Mouse (Mus musculus) forebrain, embryonic 11.5 days (tissue): Measurements from ENCODE around the gene Ppp2ca. TPM values are rescaled to one million over a fixed set of nuclear protein-coding genes. Genes with fewer than 3 reads are reported as not detected.
A peak's percentile ranks its signal among the peaks of the same experiment; 100 is the strongest.

ENCODE experiments used
- ATAC-seq: fragments of 200-750 bp; cut with Nextera tagmentation; replicated peaks from 2 replicates; pipeline ENCODE4 v1.8.0; 2017; ENCODE audit warnings: moderate TSS enrichment; ENCODE audit not compliant: low FRiP score
- DNase-seq: peaks from one replicate; pipeline ENCODE4 v3.0.0-alpha.2; 2017; ENCODE audit warnings: low spot score
- H3K27ac ChIP-seq: fragments of 300-500 bp; sonication (generic); 2 replicates; pipeline ENCODE4 v1.5.1; 2014; ENCODE audit warnings: low read depth, low read length
- H3K27me3 ChIP-seq: fragments of 300-500 bp; sonication (generic); 2 replicates; pipeline ENCODE4 v1.6.1; 2014; ENCODE audit warnings: mild to moderate bottlenecking, low read length, mixed read lengths; ENCODE audit not compliant: control insufficient read depth, insufficient read depth
- H3K36me3 ChIP-seq: fragments of 300-500 bp; sonication (generic); 2 replicates; pipeline ENCODE4 v1.6.1; 2014; ENCODE audit warnings: mild to moderate bottlenecking, low read length, moderate library complexity, mixed read lengths; ENCODE audit not compliant: control insufficient read depth, insufficient read depth
- H3K4me1 ChIP-seq: fragments of 300-500 bp; sonication (generic); replicated peaks from 2 replicates; pipeline ENCODE4 v1.6.1; 2014; ENCODE audit warnings: low read length, mixed read lengths; ENCODE audit not compliant: control insufficient read depth, insufficient read depth
- H3K4me2 ChIP-seq: fragments of 300-500 bp; sonication (generic); 2 replicates; pipeline ENCODE4 v1.6.1; 2014; ENCODE audit warnings: low read depth, mild to moderate bottlenecking, low read length, moderate library complexity, mixed read lengths; ENCODE audit not compliant: severe bottlenecking
- H3K4me3 ChIP-seq: fragments of 300-500 bp; sonication (generic); 2 replicates; pipeline ENCODE4 v1.5.1; 2014; ENCODE audit warnings: low read depth, low read length
- H3K9ac ChIP-seq: fragments of 300-500 bp; sonication (generic); 2 replicates; pipeline ENCODE4 v1.6.1; 2014; ENCODE audit warnings: low read length
- H3K9me3 ChIP-seq: fragments of 300-500 bp; sonication (generic); 2 replicates; pipeline ENCODE4 v1.6.1; 2016; ENCODE audit warnings: low read length, mixed read lengths; ENCODE audit not compliant: control insufficient read depth
- WGBS: fragments of 180-500 bp; shearing (Covaris S2); extraction: QIAGEN DNeasy Blood & Tissue Kit; methylation state at CpG from one replicate; pipeline ENCODE4 v1.1.7; 2014; 5-methylcytosine and 5-hydroxymethylcytosine counted together
- polyA plus RNA-seq: library from polyadenylated mRNA; unstranded; fragments of >200 nt; fragmentation: Nextera tagmentation; extraction: Ambion mirVana; gene quantifications from 2 replicates; pipeline ENCODE4 v1.2.1, GENCODE M21; 2014

Ppp2ca gene
- polyA plus RNA-seq, 1 experiment from 2014 or later = 122 TPM

DNA sequence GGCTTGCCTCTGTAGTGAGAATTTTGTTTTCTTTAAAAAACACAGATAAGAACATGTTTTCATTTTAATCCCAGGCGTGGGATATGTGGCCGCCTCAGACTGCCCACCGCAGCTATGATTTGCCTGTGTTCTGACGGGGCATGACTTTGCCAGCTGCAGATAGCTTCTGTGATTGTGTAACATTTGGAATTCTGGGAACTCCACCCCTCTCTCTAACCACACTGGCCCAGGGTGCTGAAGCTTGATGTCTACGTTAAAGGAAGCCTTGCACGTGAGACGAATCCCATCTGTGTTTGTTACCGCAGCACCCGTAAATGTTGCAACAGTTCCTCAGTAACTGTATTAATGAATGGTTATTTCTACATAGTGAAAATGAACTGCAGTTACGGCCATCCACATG is 26.7 kb upstream of the Ppp2ca start:
- H3K27me3 ChIP-seq = no peaks in the 10 kb centered on the region
- no peak overlapping the region for H3K4me2 ChIP-seq
- ATAC-seq (no peak), DNase-seq (no peak)
- no peak overlapping the region for H3K27ac ChIP-seq
- no peaks in the 10 kb centered on the region for H3K36me3 ChIP-seq
- H3K4me1 ChIP-seq = no peaks in the 10 kb centered on the region
- 91% methylated on average over 10 of the region's 10 CpGs for WGBS
- H3K9ac ChIP-seq = no peak overlapping the region
- H3K9me3 ChIP-seq = no peaks in the 10 kb centered on the region
- H3K4me3 ChIP-seq = no peak overlapping the region

DNA sequence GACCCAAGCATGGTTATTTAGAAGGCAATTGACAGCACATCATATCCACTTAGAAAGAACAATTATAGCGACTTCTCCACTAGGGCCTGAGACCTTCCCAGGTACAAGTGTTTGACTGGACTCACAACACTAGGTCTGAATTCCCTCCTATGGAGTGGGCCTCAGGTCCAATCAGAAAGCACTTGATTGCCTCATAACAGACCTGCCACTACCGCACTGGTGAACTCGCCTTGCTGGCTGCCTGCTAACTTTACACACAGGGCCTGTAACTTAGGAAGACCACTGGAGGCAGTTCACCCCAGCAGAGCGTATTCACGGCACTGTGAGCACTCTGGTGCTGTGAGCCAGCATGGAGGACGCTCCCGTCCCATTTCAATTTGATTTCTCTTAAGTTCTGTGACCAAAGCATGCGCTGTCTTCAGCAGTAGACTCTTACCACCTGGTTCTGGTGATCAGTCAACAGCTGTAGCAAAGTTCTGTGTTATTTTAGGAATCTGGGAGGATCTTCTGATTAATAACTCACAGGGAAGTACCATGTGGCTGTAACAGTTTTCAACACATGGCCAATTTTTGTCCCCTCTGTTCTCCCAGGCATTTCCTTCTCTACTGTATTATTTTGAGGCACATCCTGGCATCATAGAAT is 24.8 kb upstream of the Ppp2ca start:
- Histone ChIP-seq H3K4me3 (no peak overlapping the region), H3K4me2 (no peak overlapping the region), H3K9me3 (no peaks in the 10 kb centered on the region), H3K9ac (no peak overlapping the region), H3K27me3 (no peaks in the 10 kb centered on the region), H3K36me3 (no peaks in the 10 kb centered on the region), H3K4me1 (no peaks in the 10 kb centered on the region), H3K27ac (no peak overlapping the region)
- ATAC-seq (no peak), DNase-seq (no peak)
- 82% methylated on average over 8 of the region's 8 CpGs for WGBS

DNA sequence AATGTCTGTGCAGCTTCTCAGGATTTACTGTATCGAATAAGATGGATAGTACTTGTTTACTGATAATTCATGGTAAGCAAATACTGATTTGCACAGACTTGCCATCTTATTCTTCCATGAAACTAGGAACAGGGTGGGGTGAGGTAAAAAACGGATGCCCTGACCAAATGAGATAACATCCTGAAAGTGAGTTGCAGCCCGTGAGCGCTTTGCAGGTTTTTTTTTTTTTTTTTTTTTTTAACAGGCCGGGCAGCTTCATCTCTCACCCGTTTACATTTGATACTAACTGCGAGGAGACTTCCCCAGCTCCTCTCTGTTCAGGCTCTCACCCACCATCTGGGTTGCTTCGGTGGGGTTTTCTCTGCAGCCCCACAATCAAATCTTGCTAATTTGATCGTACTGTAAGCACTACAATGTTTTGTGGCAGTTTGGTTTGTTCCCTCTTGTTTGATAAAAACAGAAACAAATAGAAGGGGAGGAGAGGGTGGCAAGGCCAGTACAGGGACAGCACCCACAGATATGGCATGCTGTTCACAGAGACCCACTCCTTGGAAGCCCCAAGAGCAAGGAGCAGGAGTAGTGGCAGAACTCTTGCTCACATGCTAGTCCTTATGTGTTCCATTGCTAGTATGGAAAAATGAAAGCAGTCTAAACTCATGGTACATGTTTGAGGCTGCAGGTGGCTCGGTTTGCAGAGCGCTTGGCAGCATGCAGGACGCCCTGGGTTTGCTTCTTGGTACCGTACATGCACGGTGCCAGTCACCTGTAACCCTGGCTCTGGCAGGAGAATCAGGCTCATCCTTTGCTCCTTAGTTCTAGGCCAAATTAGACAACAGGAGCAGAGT is 23.6 kb upstream of the Ppp2ca start:
- 73% methylated on average over 14 of the region's 14 CpGs for WGBS
- Histone ChIP-seq H3K4me2 (no peak overlapping the region), H3K4me3 (no peak overlapping the region), H3K4me1 (no peaks in the 10 kb centered on the region), H3K36me3 (no peaks in the 10 kb centered on the region), H3K9me3 (no peaks in the 10 kb centered on the region), H3K27me3 (no peaks in the 10 kb centered on the region), H3K27ac (no peak overlapping the region), H3K9ac (no peak overlapping the region)
- DNase-seq (no peak), ATAC-seq (no peak)

DNA sequence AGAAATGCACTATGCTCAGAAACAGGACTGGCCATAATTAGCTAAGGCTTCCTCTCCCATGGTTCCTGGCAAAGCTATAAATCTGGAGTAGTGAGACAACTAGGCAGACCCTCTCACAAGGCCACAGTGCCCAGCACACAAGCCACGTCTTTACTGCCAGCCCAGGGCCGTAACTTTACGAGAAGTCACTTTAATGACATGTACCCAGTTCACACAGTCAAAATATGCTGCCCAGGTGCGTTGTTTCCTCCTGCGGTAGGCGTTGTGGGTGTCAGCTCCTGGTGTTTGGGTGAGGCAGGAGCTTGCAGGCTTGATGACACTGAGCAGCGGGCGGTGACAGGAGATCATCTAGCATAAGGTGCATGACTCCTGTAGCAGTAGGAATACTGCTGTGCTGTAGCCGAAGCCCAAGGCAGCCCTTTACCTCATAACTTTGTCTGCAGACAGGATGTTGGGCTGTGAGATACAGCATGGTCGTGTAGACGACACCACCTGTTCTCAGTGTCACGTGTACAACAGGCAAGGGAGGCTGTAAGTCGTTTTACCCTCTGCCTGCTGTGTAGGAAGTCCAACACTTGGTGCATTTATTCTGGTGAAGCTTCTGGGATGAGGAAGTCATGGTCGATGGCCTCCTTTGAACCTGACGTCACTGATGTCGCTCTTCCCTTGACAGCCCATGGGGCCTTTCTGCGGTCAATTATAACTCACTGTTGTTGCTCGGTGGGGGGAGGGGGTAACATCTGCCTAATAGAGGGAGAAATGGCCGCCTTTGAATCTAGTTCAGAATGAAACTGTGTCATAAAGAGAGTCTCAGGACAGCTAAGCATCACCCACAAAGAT is 22.5 kb upstream of the Ppp2ca start:
- Histone ChIP-seq H3K4me1 (no peaks in the 10 kb centered on the region), H3K9me3 (no peaks in the 10 kb centered on the region), H3K27ac (no peak overlapping the region), H3K27me3 (no peaks in the 10 kb centered on the region), H3K4me2 (no peak overlapping the region), H3K4me3 (no peak overlapping the region), H3K36me3 (no peaks in the 10 kb centered on the region), H3K9ac (no peak overlapping the region)
- ATAC-seq (no peak), DNase-seq (no peak)
- WGBS = 82% methylated on average over 19 of the region's 19 CpGs

DNA sequence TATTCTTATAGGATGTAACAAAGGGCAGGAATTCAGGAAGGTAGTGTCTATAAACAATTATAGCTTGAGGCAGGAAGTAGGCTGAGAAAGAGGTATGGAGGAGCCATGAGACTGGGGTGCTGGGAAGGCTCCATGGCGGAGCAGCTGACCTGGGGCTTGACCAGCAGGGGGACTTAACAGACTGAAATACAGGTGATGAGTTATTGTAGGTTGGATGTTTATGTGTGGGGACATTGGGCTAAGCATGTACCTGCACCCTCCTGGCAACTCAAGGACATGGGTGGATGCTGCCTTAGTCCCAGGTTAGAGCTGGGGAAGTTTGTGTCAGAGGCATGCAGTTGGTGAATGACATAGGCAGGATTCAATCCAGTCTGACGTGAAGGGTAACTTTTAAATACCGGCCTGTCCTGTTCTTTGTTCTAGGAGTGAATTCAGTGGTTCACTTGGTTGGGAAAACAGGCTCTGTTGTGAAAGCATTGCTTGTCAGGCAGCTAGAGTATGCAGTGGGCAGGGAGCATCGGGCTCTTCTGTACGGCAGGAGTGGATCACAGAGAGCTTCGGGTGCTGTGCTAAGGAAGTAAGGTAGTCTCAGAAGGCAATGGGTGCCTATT is 21.6 kb upstream of the Ppp2ca start:
- no peak overlapping the region for H3K4me3 ChIP-seq
- WGBS = 85% methylated on average over 6 of the region's 6 CpGs
- no peaks in the 10 kb centered on the region for H3K27me3 ChIP-seq
- H3K4me2 ChIP-seq = no peak overlapping the region
- DNase-seq (no peak), ATAC-seq (no peak)
- no peaks in the 10 kb centered on the region for H3K4me1 ChIP-seq
- no peaks in the 10 kb centered on the region for H3K9me3 ChIP-seq
- H3K9ac ChIP-seq = no peak overlapping the region
- H3K36me3 ChIP-seq = no peaks in the 10 kb centered on the region
- H3K27ac ChIP-seq = no peak overlapping the region

DNA sequence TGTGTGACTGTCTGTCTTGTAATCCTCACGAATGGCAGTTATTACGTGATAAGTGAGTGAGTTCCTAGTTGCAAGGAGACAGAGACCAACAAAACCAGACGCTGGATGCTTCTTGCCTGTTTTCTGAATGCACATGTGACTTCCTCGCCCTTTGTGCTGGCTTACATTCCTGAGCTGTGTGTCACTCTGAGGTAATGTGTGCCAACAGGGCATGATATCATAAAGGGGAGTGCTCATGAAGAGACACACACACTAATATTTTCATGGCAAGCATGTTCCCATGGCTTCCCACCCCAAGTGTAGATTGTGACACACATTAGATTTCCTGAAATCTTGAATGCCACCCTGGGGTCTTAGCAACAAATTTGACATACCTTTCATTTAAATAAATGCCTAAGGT is 20.5 kb upstream of the Ppp2ca start:
- Histone ChIP-seq H3K27ac (no peak overlapping the region), H3K27me3 (no peaks in the 10 kb centered on the region), H3K4me3 (no peak overlapping the region), H3K4me1 (no peaks in the 10 kb centered on the region), H3K9me3 (no peaks in the 10 kb centered on the region), H3K4me2 (no peak overlapping the region), H3K36me3 (no peaks in the 10 kb centered on the region), H3K9ac (no peak overlapping the region)
- DNase-seq (no peak), ATAC-seq (no peak)
- WGBS = 89% methylated on average over 4 of the region's 4 CpGs

DNA sequence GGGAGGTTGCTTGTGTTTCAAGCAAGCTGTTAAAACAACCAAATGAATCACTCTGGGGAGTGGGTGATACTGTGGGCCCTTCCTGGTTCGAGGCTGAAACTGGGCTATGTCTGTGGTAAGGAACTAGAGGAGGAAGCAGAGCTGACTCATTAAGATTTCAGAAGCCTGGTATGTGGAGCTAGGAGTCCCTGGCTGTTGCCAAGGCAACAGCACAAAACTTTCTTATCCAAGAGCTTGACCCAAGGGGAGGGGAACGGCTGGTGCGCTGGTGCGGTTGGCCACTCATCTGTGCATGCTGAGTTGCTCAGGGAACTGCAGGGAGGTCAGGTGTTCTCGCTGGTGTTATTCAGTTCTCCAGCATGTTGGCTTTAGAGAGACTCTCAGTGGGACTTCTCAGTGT is 18.5 kb upstream of the Ppp2ca start:
- WGBS = 12% methylated on average over 5 of the region's 5 CpGs
- no peaks in the 10 kb centered on the region for H3K4me1 ChIP-seq
- H3K27ac ChIP-seq = no peak overlapping the region
- H3K9ac ChIP-seq = no peak overlapping the region
- no peaks in the 10 kb centered on the region for H3K9me3 ChIP-seq
- DNase-seq (peak; percentile 64), ATAC-seq (peak; percentile 33; the same call in 1 of the 2 replicates)
- H3K4me2 ChIP-seq = no peak overlapping the region
- no peak overlapping the region for H3K4me3 ChIP-seq
- H3K27me3 ChIP-seq = no peaks in the 10 kb centered on the region
- no peaks in the 10 kb centered on the region for H3K36me3 ChIP-seq

DNA sequence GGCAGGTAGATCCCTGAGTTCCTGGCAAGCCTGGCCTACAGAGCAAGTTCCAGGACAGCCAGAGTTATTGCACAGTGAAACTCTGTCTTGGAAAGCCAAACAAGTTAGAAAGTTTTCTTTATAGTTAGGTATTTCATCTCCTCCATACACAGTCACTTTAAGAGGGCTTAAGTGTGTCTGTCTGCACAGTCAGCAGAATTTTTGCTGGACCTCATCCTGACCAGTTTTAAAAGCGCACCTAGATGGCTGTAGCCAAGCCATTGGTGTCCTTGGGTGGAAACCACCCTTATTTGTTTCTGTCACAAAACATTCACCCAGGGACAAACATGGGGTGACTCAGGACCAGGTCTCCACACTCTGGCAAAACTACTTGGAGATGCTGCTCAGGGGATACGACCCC is 17.8 kb upstream of the Ppp2ca start:
- Histone ChIP-seq H3K4me2 (no peak overlapping the region), H3K9ac (no peak overlapping the region), H3K4me3 (no peak overlapping the region), H3K9me3 (no peaks in the 10 kb centered on the region), H3K27ac (no peak overlapping the region), H3K4me1 (no peaks in the 10 kb centered on the region), H3K36me3 (no peaks in the 10 kb centered on the region), H3K27me3 (no peaks in the 10 kb centered on the region)
- 88% methylated on average over 2 of the region's 2 CpGs for WGBS
- DNase-seq = no peak
- ATAC-seq = no peak
